Mouse (Mus musculus): ENCODE data around the gene St6galnac1.
A peak's percentile ranks its signal among the peaks of the same experiment; 100 is the strongest.
"Not testable (repeated sequence)": the region's sequence is repeated elsewhere in the genome, so short reads cannot be mapped to it uniquely, and the experiment has no call there.

The St6galnac1 gene

DNA sequence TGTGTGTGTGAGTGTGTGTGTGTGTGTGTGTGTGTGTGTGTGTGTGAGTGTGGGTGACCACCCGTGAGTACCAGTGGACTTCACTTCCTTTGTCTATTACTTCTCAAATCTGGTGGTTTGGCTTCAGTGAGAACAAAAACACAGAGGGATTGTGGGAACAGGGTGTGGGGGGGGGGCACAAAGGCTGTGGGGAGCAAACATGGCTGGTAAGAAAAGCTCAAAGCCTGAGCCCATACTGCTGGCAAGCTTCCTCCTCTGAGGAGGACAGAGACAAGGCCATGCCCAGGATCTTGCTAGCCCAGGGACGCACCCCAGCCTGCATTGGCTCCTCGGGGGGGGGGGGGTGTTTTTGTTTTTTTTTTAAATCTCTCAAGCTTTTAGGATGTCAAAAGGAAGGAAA lies 32.2 kb upstream of the St6galnac1 start:
- no peak for DNase-seq (ENCODE audit: low read depth in 2 of 2, low spot score in 2 of 2)

GRCm38 (mm10) chr11:116807116-116807515 lies 31.8 kb upstream of the St6galnac1 start:
- no peak for DNase-seq (ENCODE audit: low read depth in 2 of 2, low spot score in 2 of 2)

DNA sequence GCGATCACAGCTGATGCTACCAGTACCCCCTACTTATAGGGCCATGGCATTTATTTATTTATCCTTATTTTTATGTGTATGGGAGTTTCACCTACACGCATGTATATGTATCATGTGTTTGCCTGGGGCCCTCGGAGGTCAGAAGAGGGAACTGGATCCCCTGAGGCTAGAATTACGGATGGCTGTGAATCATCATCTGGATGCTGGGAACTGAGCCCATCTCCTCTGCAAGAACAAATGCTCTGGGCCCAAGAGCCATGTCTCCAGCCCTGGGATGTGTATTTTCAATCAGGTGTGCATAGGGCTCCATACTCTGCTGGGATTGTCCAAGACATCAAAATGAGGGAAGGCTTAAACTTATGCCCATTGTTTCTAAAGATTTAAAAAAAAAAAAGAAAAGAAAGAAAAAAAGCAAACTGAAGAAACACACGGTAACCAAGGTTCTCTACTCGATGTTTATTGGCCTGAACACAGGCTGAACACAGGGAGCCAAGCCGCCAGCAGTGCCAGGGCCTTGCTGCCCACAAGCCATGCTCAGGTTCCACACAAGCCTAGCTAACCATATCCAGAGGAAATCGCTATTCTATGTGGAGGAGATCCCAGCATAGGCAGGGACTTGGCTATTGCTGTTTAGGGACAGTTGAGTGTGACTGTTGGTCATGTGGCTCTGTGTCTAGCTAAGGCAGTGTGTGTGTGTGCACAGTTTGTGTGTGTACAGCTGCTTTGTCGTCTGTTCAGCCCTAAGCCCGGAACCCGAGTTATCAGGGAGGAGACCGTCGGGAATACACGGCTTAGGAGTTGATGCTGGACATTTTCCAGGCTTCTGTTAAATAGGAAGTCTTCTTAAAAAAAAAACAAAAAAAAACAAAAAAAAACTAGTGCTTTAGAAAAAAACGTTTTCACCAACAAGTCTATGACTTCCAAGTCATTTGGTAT lies 31.1 kb upstream of the St6galnac1 start:
- DNase-seq (ENCODE audit: low read depth in 2 of 2, low spot score in 2 of 2) = no peak

DNA sequence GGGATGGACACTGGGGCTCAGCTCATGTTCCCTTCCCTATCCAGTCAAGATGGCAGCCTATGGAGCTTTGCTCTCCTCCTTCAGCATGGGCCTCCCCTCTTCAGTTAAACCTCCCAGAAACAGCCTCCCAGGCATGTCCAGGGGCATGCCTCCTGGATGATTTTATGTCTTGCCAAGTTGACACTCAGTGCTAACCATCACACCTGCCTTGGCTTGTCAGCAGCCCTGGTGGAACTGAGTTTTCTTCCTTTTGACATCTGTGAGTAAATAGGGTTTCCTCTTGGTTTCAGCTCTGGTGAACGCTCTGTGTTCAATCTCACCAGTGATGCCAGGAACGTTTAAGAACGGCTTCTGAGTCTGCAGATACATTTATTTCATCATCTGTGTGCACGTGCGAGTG lies 27.4 kb upstream of the St6galnac1 start:
- DNase-seq (ENCODE audit: low read depth in 2 of 2, low spot score in 2 of 2) = no peak

DNA sequence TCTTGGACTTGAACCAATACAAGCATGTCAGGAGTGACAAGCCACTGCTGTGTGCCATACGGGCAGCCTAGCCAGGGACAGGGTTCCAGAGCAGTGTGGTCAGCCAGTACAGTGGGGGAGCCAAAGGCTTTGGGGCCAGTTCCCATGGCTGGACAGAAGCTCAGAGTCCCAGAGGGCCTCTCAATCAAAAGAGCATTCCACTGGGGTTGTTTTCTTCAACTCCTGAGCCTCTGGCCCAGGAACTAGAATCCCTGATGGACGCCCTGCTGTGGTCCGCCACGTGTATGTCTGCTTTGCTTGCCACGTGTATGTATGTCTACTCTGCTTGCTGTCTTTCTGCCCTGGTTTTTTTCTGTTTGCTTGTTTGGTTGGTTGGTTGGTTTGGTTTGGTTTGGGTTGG lies 25.8 kb upstream of the St6galnac1 start:
- DNase-seq (ENCODE audit: low read depth in 2 of 2, low spot score in 2 of 2) = no peak

- DNase-seq (ENCODE audit: low read depth in 2 of 2, low spot score in 2 of 2) = no peak
These were observed 24.1 kb upstream of the St6galnac1 start for GRCm38 (mm10) chr11:116799364-116799763.

DNA sequence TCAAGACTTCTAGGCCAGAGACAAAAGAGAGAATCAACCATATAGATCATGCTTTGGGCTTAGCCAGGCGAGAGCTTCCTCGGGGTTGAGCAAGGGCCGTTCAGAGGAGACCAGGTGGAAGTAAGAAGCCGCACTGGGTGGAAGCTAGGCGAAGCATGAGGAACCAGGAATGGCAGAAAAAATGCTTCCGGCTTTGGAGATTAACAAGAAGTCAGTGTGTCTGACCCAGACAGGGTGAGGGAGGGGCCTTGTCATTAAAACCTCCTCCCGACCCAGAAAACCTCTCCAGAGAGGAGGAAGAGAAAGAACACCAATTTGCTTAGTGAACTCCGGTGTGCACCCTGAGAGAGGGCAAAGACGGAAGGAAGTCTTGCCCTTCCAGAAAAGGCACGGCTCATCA lies 8.9 kb upstream of the St6galnac1 start:
- no peak for DNase-seq (ENCODE audit: low read depth in 2 of 2, low spot score in 2 of 2)

DNA sequence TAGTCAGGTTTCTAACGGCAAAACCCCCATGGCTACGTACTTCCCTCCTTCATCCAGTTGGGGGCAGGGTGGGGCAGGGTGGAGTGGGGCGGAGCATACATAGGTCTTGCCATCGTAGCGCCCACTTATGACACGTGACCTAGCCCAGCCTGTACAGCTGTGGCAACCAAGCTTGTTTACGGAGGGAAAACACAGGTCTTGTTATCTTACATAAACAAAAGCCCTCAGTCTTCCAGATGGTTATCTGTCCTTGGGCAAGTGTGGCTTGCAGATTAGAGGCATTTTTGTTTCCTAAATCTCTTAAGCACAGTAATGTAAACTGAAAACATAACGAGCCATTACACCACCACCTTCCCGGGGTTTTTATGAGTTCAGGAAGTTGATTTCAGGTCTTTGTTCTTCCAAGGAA lies 7.4 kb upstream of the St6galnac1 start:
- peak; percentile 43 to 70 for DNase-seq (ENCODE audit: low read depth in 2 of 2, low spot score in 2 of 2)

DNA sequence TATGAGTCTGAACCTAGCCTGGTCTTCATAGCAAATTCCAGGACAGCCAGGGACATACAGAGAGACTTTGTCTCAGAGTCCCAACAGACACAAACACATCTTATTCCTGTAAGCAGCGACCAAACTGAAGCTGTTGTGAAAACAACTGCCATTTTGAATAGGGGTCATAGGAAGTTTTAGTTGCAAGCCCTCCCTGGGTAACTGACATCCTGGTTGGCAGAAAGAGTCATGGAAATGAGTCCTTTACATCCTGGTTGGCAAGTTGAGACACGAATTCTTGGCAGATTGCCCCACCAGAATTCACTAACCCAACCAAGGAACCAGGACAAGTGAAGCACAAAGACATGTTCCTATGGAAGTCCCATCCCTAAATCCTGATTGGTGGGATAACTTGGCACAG lies 2.1 kb downstream of the St6galnac1 start:
- no peak for DNase-seq (ENCODE audit: low read depth in 2 of 2, low spot score in 2 of 2)

DNA sequence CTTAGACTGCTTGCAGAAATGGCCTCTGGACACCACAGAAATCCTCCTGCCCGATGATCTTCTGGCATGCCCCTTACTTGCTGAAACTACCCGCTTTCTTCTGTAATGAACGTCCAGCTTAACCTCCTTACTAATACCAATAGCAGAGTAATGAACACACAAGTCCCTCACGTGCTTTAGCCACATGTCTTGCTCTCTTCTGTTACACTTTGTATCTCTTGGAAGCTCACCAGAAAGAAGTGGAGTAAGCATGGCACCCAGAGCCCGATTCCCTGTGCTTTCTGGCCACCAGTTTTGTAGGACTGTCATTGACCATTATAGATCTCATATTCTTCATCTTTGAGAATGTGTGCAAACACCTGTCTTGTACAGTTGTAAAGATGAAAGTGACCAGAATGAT lies 5.4 kb downstream of the St6galnac1 start:
- DNase-seq (ENCODE audit: low read depth in 2 of 2, low spot score in 2 of 2) = no peak

- DNase-seq (ENCODE audit: low read depth in 2 of 2, low spot score in 2 of 2) = no peak
These were observed 10.4 kb downstream of the St6galnac1 start for GRCm38 (mm10) chr11:116764946-116765345.

DNA sequence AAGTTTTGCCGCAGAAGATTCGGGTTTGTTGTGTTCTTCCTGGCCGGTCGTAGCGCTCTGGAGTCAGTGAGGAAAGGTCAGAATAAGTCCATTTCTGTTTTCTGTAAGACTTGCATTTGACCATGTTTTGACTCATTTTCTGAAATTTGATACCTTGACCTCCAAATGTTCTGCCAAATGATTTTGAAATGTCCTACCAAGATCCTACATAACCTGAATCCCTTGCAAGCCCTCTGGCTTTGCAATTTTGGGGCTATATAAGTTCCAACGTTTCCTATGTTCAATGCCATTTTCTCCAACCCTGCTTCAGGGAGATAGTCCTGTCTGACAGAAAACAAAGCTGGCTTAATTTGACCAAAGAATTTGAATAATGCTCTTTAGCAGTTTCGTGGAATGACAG lies 11.0 kb downstream of the St6galnac1 start:
- DNase-seq (ENCODE audit: low read depth in 2 of 2, low spot score in 2 of 2) = no peak

DNA sequence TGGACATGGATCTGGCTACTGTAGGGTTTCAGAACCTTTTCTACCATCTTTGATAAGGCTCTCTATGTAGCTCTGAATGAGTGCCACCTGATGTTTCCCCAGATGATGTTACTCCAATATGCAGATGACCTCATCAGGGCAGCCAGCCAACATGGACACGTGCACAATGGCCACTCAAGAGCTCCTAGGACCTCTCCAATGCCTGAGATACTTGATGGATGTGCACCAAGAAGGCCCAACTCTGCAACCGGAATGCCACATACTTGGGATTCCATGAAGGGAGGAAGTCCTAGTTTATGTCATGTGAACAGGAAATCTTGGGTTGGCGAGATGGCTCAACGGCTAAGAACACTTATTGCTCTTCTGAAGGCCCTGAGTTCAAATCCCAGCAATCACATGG lies 20.1 kb downstream of the St6galnac1 start:
- no peak for DNase-seq (ENCODE audit: low read depth in 2 of 2, low spot score in 2 of 2)

DNA sequence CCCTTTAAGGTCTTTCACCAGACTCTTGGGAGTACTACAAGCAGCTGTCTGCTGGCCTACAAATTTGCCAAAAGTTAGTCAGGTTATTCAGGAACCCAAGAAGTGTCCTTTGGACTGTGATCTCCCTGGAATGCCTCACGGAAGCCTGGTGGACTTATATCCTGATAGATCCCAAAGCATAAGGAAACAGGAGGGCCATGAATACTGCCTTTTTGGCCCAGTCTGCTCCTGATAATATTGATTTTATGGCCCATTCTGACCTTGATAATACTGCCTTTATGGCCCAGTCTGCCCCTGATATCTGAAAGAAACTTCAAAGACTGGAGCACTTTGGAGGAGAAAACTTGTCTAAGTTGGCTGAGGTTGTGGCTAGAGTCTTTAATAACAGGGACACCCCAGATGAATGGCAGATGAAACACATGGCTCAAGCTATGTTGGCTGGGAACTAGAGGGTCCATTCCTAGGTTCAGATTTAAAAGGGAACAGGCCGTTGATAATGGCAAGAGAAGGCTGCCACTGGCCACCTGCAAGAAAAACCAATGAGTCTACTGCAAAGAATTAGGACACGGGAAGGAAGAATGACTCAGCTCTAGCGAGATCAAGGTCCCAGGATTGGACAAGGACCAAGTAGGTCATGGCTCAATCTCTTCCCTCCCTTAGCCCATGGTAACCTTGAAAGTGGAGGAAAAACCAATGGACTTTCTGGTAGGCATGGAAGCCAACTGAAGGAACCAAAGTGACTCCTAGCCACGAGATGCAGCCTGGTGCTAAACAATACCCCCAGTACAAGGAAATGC lies 21.4 kb downstream of the St6galnac1 start:
- DNase-seq (ENCODE audit: low read depth in 2 of 2, low spot score in 2 of 2) = no peak

DNA sequence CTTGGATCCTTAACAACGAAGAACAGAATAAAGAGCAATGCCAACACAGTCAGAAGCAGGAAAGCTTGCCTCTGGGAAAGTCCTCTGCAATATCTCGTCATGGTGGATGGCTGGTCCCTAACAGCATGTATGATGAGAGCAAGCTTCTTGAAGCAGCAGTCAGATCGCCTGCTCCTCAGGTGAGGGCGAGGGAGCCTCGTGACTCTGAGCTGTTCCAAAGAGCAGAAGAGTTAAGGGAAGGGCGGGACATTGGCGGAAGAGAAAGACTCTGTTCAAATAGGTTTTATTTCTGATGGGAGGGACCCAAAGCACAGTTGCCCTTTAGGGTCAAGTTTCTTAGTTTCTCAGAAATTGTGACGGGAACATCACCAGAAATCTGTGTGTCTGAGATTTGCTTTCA lies 25.6 kb downstream of the St6galnac1 start:
- DNase-seq (ENCODE audit: low read depth in 2 of 2, low spot score in 2 of 2) = no peak

DNA sequence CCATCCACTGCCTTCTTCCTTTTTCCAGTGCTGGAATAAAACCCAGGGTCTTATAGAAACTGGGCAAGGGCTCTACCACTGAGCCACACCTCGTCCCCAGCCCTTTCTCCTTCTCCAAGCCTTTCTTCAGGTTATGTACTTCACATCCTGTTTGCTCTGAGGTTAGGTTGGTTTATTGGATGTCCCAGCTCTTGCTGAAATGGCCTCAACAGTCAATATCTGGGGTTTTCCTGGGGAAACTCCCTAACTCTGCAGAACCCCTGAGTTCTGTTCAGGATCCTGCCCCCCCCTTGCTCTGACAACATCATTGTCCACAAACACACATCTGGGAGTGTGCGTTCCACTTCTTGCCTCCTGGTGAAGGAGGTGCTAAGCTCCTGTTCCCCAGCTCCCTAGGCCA lies 26.6 kb downstream of the St6galnac1 start:
- DNase-seq (ENCODE audit: low read depth in 2 of 2, low spot score in 2 of 2) = not testable (repeated sequence)

DNA sequence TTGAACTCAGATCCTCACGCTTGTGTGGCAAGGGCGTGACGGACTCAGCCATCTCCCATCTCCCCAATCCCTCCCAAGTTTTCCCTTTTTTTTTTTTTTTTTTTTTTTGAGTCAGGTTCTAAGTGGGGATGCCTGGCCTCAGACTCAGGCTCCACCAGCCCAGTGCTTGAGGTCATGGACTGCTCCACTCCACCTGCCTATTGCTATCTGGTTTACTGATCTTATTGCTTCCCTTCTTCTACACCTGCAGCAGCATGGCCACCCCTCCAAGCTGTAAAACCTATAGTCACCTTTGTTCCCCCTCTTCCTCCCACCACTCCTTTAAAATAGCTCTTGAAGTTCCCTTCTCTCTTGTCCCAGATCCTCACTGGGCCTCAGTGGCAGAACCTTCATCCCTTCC lies 28.5 kb downstream of the St6galnac1 start:
- DNase-seq (ENCODE audit: low read depth in 2 of 2, low spot score in 2 of 2) = not testable (repeated sequence)

- DNase-seq (ENCODE audit: low read depth in 2 of 2, low spot score in 2 of 2) = not testable (repeated sequence)
These were observed 29.9 kb downstream of the St6galnac1 start for GRCm38 (mm10) chr11:116745457-116745856.

DNA sequence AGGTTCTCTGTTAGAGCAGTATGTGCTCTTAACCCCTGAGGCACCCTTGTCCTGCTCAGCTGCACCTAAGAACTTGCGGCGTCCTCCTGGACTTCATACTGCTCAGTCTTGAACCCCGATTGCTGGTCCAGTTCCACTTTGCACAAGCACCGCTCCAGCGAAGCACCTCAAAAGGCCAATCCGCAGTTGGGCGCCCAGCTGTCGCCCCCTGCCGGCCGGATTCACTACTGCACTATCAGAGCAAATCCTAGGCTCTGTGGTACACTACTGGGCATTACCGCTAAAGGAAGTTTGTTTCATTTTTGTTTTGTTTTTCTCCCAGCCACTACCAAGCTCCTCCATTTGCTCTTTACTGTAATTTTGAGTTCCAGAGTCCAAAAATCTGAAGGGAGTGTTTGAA lies 36.9 kb downstream of the St6galnac1 start:
- no peak for DNase-seq (ENCODE audit: low read depth in 2 of 2, low spot score in 2 of 2)

DNA sequence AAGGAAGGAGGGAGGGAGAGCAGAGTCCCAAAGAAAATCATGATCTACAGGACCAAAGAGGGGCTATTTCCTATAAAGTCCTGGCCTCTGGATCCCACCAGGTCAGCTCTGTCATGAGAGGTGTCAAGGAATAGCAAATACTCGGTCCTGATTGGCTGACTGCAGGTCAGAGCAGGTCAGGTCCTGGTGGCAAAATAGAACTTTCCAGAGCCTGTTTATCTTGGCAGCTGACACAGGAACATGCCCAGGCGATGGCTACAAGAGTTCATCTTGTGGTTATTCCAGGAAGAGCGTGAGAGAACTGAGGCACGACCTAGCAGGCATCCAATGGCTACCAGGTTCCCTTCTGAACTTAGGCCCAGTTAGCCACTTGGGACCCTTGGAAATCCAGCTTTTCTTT lies 42.8 kb downstream of the St6galnac1 start:
- DNase-seq (ENCODE audit: low read depth in 2 of 2, low spot score in 2 of 2) = no peak

DNA sequence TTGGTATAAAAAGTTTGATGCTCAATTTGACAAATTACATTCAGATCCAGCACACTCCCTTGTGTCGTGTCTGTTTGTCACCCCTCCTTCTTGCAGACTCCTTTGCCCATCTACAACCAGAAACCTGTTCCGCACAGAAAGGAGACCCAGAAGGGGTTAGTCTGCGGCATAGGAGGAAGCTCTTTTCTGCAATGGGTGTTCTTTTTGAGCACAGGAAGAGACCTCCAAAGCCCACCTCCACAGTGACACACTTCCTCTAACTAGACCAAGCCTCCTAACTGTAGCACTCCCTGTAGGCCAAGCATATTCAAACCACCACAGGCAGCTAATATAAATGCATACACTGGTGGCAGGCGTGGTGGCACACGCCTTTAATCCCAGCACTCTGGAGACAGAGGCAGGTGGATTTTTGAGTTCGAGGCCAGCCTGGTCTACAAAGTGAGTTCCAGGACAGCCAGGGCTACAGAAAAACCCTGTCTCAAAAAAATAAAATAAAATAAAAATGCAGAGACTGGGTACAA lies 44.2 kb downstream of the St6galnac1 start:
- DNase-seq (ENCODE audit: low read depth in 2 of 2, low spot score in 2 of 2) = not testable (repeated sequence)
